Comparison of ENCODE assay signal across 27 mouse cellular contexts in the genomic region with DNA sequence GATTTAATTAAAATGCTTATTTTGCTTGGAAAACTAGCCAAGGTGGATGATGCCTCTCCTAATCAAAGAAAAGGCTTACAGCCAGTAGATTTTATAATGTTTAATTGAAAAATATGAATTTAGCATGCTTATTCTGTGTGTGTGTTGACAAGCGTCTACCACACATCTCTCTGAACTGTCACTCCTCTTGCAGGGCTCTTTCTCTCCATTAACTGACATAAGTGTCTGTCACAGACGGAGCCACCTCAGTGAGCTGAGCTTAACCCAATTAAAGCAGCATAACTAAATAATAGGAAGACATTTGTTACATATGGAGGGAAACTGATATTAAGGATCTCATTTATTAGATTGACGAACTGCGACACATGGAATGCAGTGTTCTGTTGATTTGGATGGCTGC.
"Had no signal": no experiment of that assay in that cellular context is flagged by ENCODE, and none has a peak within 500 bp of the region (broad histone marks: within the 10 kb centered on the region; RNA-seq: fewer than 3 reads in every experiment).

No protein-coding gene starts in this region.

- DNase-seq: gastrocnemius, adult 2 months; gastrocnemius, postnatal 10 days; gastrocnemius, postnatal 25 days; heart, adult 18-20 months; heart, postnatal 10 days; heart, postnatal 4 days; kidney, adult 18-20 months; kidney, adult 8-10 months; kidney, postnatal 10 days; kidney, postnatal 25 days; kidney, postnatal 4 days; liver; liver, embryonic 13.5 days had no signal

- H3K9me3 ChIP-seq: heart, embryonic 10.5 days; heart, embryonic 12.5 days; hindbrain, embryonic 10.5 days; hindbrain, embryonic 12.5 days; intestine, embryonic 15.5 days; limb, embryonic 10.5 days; limb, embryonic 12.5 days; liver, embryonic 13.5 days had no signal

- H3K4me2 ChIP-seq: heart, embryonic 12.5 days; hindbrain, embryonic 12.5 days; hindbrain, embryonic 14.5 days; intestine, embryonic 15.5 days; limb, embryonic 12.5 days; liver, embryonic 11.5 days; liver, embryonic 13.5 days had no signal

- H3K27me3 ChIP-seq: heart, embryonic 12.5 days; hindbrain, embryonic 12.5 days; intestine, embryonic 15.5 days; limb, embryonic 12.5 days; liver, embryonic 13.5 days had no signal

- H3K9ac ChIP-seq: heart, embryonic 12.5 days; hindbrain, embryonic 12.5 days; hindbrain, embryonic 14.5 days; intestine, embryonic 15.5 days; limb, embryonic 12.5 days; liver, embryonic 13.5 days had no signal

- H3K27ac ChIP-seq: gastrocnemius, adult 2 months; heart, embryonic 10.5 days; hindbrain, embryonic 10.5 days; hindbrain, embryonic 12.5 days; hindbrain, embryonic 14.5 days; intestine, embryonic 15.5 days; layer of hippocampus, adult 2 months; left cerebral cortex, adult 2 months; limb, embryonic 10.5 days; limb, embryonic 12.5 days; liver, embryonic 13.5 days had no signal

- H3K4me1 ChIP-seq: heart, embryonic 10.5 days; heart, embryonic 12.5 days; hindbrain, embryonic 10.5 days; hindbrain, embryonic 12.5 days; intestine, embryonic 15.5 days; limb, embryonic 10.5 days; limb, embryonic 12.5 days; liver, embryonic 13.5 days had no signal

- H3K36me3 ChIP-seq: heart, embryonic 10.5 days; heart, embryonic 12.5 days; hindbrain, embryonic 10.5 days; hindbrain, embryonic 12.5 days; intestine, embryonic 15.5 days; limb, embryonic 10.5 days; limb, embryonic 12.5 days; liver, embryonic 13.5 days had no signal

- ATAC-seq: hindbrain, embryonic 16.5 days; inflammation-experienced regulatory T-cells, adult 6 months; intestine, embryonic 15.5 days; intestine, postnatal 0 days had no signal

- H3K4me3 ChIP-seq: gastrocnemius, adult 2 months; heart, embryonic 10.5 days; heart, embryonic 12.5 days; hindbrain, embryonic 10.5 days; hindbrain, embryonic 12.5 days; intestine, embryonic 15.5 days; layer of hippocampus, adult 2 months; left cerebral cortex, adult 2 months; limb, embryonic 10.5 days; limb, embryonic 12.5 days; liver, embryonic 13.5 days had no signal
